Mouse (Mus musculus) forebrain, embryonic 16.5 days (tissue): Measurements from ENCODE around the gene Zfp811. TPM values are rescaled to one million over a fixed set of nuclear protein-coding genes. Genes with fewer than 3 reads are reported as not detected.
"Not testable (repeated sequence)": the region's sequence is repeated elsewhere in the genome, so short reads cannot be mapped to it uniquely, and the experiment has no call there.

Source experiments
- ATAC-seq: fragments of 200-750 bp; cut with Nextera tagmentation; 2 replicates; pipeline ENCODE4 v1.8.0; 2017; ENCODE audit warnings: mild to moderate bottlenecking, moderate library complexity
- H3K27ac ChIP-seq: fragments of 300-500 bp; sonication (generic); 2 replicates; pipeline ENCODE4 v1.5.1; 2014; ENCODE audit warnings: low read length, control low read depth
- H3K27me3 ChIP-seq: fragments of 300-500 bp; sonication (generic); replicated peaks from 2 replicates; pipeline ENCODE4 v1.6.1; 2014; ENCODE audit warnings: low read length; ENCODE audit not compliant: control insufficient read depth, insufficient read depth
- H3K36me3 ChIP-seq: fragments of 300-500 bp; sonication (generic); 2 replicates; pipeline ENCODE4 v1.6.1; 2014; ENCODE audit not compliant: control insufficient read depth, insufficient read depth
- H3K4me1 ChIP-seq: fragments of 300-500 bp; sonication (generic); replicated peaks from 2 replicates; pipeline ENCODE4 v1.6.1; 2014; ENCODE audit warnings: low read length; ENCODE audit not compliant: control insufficient read depth, insufficient read depth
- H3K4me2 ChIP-seq: fragments of 300-500 bp; sonication (generic); 2 replicates; pipeline ENCODE4 v1.6.1; 2014; ENCODE audit warnings: mild to moderate bottlenecking, low read length, control low read depth
- H3K4me3 ChIP-seq: fragments of 300-500 bp; sonication (generic); replicated peaks from 2 replicates; pipeline ENCODE4 v1.5.1; 2014; ENCODE audit warnings: mild to moderate bottlenecking, low read length, control low read depth
- H3K9ac ChIP-seq: fragments of 300-500 bp; sonication (generic); replicated peaks from 2 replicates; pipeline ENCODE4 v1.6.1; 2014; ENCODE audit warnings: low read depth, low read length, control low read depth
- H3K9me3 ChIP-seq: fragments of 300-500 bp; sonication (generic); 2 replicates; pipeline ENCODE4 v1.6.1; 2016; ENCODE audit warnings: low read length; ENCODE audit not compliant: control insufficient read depth
- WGBS: fragments of 180-500 bp; shearing (Covaris S2); extraction: QIAGEN DNeasy Blood & Tissue Kit; methylation state at CpG from one replicate; pipeline ENCODE4 v1.1.7; 2014; 5-methylcytosine and 5-hydroxymethylcytosine counted together
- polyA plus RNA-seq: library from polyadenylated mRNA; unstranded; fragments of >200 nt; fragmentation: Nextera tagmentation; extraction: Ambion mirVana; gene quantifications from 2 replicates; pipeline ENCODE4 v1.2.1, GENCODE M21; 2015

Zfp811 gene
- polyA plus RNA-seq = 39.5 and 46.2 TPM in 2 replicates

DNA sequence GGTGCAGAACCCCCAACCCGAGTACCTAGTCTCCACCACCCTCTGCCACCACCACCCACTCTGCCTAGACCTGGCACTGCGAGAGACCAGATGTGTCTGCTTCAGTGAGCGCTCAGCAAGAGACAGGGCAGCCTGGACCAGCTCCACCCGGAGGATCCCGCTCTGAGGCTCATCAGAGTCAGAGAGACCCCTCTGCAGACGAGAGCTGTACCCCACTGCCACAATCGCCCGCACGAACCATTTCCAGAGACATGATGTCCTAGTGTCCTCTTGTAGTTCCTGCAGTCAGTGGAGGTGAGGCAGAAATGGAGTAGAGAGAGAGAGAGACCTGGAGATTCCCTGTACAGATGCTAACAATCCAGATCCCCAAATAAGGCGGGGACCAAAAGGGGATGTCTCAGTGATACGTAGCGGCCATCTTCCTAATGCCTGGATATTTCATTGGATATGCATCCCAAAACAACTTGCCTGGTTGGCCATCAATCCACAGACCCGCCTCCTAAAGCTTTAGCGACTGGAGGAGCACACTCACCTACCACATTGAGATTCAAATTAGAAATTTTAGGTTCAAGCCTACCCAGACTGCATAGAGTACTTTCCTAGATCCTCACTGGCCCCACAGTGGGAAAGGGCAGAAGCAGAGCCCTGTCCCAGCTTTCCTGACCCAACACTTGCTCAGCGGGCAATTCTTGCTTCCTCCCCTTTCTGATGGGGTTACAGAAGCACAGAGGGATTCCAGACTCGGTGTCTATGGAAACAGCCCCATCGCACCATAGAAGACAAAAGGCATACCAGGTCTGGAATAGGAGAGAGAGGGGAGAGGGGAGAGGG, at the start of gene Zfp811:
Gene Zfp811, minus strand, starts transcription at position 388 of the 831 bp plus-strand sequence.
- ATAC-seq = peak; percentile 94
- Histone ChIP-seq H3K27me3 (no peaks in the 10 kb centered on the region), H3K4me1 (peaks cover 18% of the 10 kb centered on the region), H3K9me3 (no peaks in the 10 kb centered on the region), H3K27ac (peak within 1 kb of the TSS; percentile 60), H3K9ac (peak within 1 kb of the TSS; percentile 63), H3K36me3 (no peaks in the 10 kb centered on the region), H3K4me2 (peak within 1 kb of the TSS; percentile 56), H3K4me3 (peak within 1 kb of the TSS; percentile 50)
- 1% methylated on average over 17 of the region's 17 CpGs for WGBS

DNA sequence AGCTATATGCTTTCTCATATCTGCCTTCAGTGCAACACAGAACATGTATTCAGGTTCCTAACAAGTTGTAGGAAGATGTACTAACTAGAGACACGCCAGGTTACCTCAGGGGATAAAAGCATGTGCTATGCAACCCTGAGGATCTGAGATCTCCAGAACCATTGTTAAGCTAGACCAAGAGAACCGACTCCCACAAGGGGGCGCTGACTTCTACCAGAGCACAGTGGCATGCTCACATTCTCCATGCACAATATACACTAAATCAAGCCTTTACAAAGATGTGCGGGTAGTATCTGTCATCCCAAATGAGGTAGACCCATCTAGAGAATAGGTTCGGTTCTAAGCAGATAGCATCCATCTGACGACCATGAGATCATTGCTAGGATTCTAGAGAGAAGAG, 47.0 kb upstream of the Zfp811 start:
- not testable (repeated sequence) for H3K9me3 ChIP-seq, H3K36me3 ChIP-seq, H3K4me3 ChIP-seq, H3K27me3 ChIP-seq, H3K9ac ChIP-seq, H3K4me2 ChIP-seq, H3K27ac ChIP-seq, H3K4me1 ChIP-seq, ATAC-seq
- 61% methylated on average over 3 of the region's 6 CpGs for WGBS

DNA sequence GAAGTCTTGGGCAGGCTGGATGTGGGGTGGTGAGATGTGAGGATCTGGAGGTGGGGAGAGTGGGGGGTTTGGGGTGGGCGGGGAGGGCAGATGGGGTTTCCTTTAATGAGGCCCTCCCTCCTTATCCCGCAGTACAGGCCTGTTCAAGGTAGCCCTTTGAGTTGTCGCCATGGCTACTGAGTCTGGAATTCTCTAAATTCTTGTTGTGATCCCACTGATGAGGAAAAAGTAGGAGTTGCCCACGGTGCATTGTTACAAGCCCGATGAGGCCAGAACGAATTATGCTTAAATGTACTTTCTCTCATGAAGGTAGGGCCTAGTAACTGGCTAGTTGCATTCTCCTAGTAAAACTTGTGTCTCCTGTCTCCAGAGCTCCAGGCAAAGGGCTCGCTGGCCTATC, 41.9 kb upstream of the Zfp811 start:
- ATAC-seq = no peak

DNA sequence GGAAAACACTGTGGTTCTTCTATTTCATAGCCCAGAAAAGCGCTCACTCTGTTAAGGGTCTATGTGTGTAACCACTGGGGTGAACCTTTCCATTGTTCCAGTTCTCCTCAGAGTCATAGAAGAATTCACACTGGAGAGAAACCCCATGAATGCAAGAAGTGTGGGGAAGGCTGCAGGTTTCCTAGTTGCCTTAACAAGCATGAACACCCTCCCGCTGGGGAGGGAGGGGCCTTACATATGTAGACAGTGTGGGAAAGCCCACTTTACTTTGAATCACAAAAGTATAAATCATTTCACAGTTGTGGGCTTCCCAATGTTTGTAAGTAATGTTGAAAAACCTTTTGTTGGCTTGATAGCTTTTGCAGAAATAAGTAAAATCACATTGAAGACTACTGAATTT, 31.7 kb upstream of the Zfp811 start:
- Histone ChIP-seq H3K27ac (no peak overlapping the region), H3K4me2 (no peak overlapping the region), H3K4me1 (no peaks in the 10 kb centered on the region), H3K9ac (no peak overlapping the region), H3K27me3 (no peaks in the 10 kb centered on the region), H3K9me3 (peaks cover 6% of the 10 kb centered on the region; the same call in 1 of the 2 replicates), H3K4me3 (no peak overlapping the region), H3K36me3 (no peaks in the 10 kb centered on the region)
- WGBS = 68% methylated on average over 2 of the region's 2 CpGs
- no peak for ATAC-seq

More for the DNA sequence above, 41.9 kb upstream of the Zfp811 start:
- 17% methylated on average over 7 of the region's 7 CpGs for WGBS
- no peaks in the 10 kb centered on the region for H3K9me3 ChIP-seq
- H3K36me3 ChIP-seq = no peaks in the 10 kb centered on the region
- no peak overlapping the region for H3K9ac ChIP-seq
- H3K4me1 ChIP-seq = no peaks in the 10 kb centered on the region
- no peak overlapping the region for H3K4me3 ChIP-seq
- no peak overlapping the region for H3K4me2 ChIP-seq
- no peaks in the 10 kb centered on the region for H3K27me3 ChIP-seq
- no peak overlapping the region for H3K27ac ChIP-seq

DNA sequence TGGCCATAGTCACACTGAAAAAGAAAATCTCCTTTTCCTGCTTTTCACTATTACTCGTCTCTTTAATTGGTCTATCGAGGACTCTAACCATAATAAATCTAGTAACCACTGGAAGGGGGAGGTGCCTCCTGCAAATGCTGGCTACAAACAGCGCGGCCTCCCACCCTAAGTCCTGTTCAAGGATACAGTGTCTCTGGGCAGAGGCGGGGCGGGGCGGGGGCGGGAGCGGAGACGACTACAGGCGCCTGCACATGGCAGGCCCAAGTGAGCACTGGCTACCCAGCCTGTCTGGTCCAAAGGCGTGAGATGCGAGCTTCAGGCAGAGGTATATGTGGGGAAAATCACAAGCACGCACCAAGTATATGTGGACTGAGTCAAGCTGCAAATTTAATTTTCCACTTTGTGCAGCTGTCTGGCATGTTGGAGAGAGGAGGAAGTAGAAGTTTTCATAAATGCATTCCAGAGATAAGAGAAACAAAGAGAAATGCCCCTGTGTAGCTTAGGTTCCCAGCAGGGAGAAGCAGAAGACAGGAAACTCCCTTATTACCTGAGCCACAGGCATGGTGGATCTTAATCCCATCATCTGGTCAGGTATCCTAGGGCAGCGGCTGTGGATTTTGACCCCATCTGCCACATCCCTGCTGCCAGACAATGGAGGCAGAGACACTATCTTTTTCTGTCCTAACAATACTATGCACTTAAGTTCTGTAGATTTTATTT, 29.5 kb upstream of the Zfp811 start:
- Histone ChIP-seq H3K9ac (no peak overlapping the region), H3K27me3 (no peaks in the 10 kb centered on the region), H3K4me3 (no peak overlapping the region), H3K36me3 (no peaks in the 10 kb centered on the region), H3K4me2 (no peak overlapping the region), H3K27ac (no peak overlapping the region), H3K9me3 (peaks cover 6% of the 10 kb centered on the region; the same call in 1 of the 2 replicates), H3K4me1 (no peaks in the 10 kb centered on the region)
- ATAC-seq = no peak
- 40% methylated on average over 15 of the region's 15 CpGs for WGBS

DNA sequence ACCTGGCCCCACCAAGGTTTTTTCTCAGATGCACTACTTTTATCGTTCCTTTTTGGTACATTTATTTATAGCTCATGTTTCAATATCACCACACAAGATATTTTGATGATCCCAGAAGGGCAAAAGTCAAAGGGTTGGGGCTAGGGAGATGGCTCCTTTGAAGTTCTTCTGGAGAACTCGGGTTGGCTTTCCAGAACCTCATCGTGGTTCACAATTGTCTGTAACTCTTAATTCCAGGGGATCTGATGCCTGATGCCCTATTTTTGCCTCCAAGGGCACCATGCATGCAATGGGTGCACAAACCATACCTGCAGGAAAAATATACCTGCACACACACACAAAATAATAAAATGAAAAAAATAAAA, 20.7 kb upstream of the Zfp811 start:
- peak overlapping the region; percentile 94; the same call in 1 of the 2 replicates for H3K9ac ChIP-seq
- no peaks in the 10 kb centered on the region for H3K9me3 ChIP-seq
- H3K4me1 ChIP-seq = peaks cover 7% of the 10 kb centered on the region
- WGBS = 30% methylated on average over 3 of the region's 3 CpGs
- no peaks in the 10 kb centered on the region for H3K27me3 ChIP-seq
- H3K36me3 ChIP-seq = peaks cover 4% of the 10 kb centered on the region
- H3K4me3 ChIP-seq = peak overlapping the region; percentile 89
- H3K27ac ChIP-seq = no peak overlapping the region
- no peak for ATAC-seq
- peak overlapping the region; percentile 90 for H3K4me2 ChIP-seq

DNA sequence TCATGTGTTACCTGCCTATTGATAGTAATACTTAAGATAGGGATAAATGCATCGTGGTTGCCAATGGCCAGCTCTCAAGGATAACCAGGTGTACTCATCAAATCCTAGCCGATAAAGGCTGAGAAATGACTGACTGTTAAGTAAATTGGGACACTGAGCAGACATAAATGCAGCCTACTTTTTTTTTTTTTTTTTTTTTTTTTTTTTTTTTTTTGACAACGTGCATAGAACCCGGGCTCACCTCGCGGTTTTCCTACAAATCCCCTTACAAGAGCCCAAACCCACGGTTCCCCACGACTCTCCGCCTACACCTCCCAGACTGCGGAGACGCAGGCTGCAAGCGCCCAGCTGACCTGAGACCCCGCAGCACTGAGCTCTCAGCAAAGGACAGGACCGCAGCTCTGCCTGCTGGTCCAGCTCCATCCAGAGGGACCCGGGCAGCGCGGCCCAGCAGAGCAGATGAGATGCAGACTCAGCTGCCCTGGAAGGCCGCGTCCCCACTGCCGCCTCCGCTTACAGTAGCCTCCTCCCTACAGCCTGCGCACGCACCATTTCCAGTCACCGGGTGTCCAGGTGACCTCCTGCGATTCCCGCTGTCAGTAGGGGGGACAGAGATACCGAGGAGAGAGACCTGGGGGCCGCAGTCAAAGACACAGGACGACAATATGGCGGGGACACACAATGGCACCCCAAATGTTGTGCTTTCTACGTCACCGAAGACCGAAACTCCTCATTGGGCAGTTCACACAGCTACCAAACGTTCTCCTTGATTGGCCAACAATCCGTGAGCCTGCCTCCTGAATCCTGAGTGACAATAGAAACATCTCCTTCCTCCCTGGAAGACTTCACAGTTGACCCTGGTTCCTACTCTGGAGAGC, 20.0 kb upstream of the Zfp811 start, which contains the start of gene Zfp799:
Gene Zfp799, minus strand, starts transcription at position 722 of the 878 bp plus-strand sequence.
- Histone ChIP-seq H3K9me3 (no peaks in the 10 kb centered on the region), H3K27me3 (no peaks in the 10 kb centered on the region), H3K4me2 (peak within 1 kb of the TSS; percentile 90), H3K4me1 (peaks cover 7% of the 10 kb centered on the region), H3K36me3 (peaks cover 6% of the 10 kb centered on the region), H3K9ac (peak within 1 kb of the TSS; percentile 94), H3K4me3 (peak within 1 kb of the TSS; percentile 89), H3K27ac (peak within 1 kb of the TSS; percentile 77)
- peak; percentile 100 for ATAC-seq
- 2% methylated on average over 34 of the region's 35 CpGs for WGBS

DNA sequence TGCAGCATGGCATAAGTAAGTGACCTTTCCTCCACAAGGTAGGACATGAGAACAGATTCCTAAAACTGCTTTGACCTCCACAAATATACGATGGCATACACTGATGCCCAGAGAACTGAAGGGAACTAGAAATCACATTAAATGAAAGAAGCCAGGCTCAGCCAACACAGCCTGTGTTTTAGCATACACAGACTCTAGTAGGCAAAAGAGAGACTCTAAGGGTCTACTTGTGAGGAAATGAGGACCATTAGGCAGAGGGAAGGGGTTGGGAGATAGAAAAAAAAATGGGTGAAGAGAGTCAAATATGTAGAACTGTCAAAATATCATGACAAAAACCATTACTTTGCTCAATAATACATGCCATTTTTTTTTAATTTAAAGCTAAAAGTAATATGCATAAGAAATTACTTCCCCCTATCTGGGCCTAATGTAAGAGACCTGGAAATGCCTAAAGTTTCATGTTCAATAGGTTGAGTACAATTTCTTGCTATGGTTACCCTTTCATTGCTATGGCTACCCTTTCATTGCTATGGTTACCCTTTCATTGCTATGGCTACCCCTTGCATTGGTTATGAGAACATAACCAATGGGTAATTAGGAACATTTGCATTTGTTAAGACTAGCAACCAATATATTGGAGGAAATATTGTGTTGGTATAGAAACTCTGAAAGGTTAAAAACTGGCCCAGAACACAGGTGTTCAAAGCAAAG, 6.5 kb upstream of the Zfp811 start:
- H3K9me3 ChIP-seq = no peaks in the 10 kb centered on the region
- H3K27ac ChIP-seq = no peak overlapping the region
- H3K4me3 ChIP-seq = no peak overlapping the region
- 46% methylated on average over 1 of the region's 1 CpGs for WGBS
- H3K9ac ChIP-seq = no peak overlapping the region
- no peaks in the 10 kb centered on the region for H3K27me3 ChIP-seq
- no peak overlapping the region for H3K4me2 ChIP-seq
- no peaks in the 10 kb centered on the region for H3K4me1 ChIP-seq
- H3K36me3 ChIP-seq = peaks cover 32% of the 10 kb centered on the region
- ATAC-seq = peak; percentile 67; the same call in 1 of the 2 replicates
